Mouse (Mus musculus) frontal cortex, postnatal 14 days (tissue): ENCODE measurements at regions not wholly inside any gene's neighbourhood (a gene's known extent, or its start where the extent isn't known, plus 50 kb on each side); places are given as distances from the start of the nearest gene placed in this dataset.
"Not testable (repeated sequence)": the region's sequence is repeated elsewhere in the genome, so short reads cannot be mapped to it uniquely, and the experiment has no call there.

Source experiments
- DNase-seq, 2 experiments: peaks; one replicate each; pipeline ENCODE4 v3.0.0; 2022; ENCODE audit warnings: low spot score in 2 of 2

- DNase-seq = peak; percentile 76 to 83
Observed at GRCm38 (mm10) chr16:31508981-31509380, 86.9 kb downstream of the Bdh1 start.

GRCm38 (mm10) chr16:31510097-31510496 is 88.0 kb downstream of the Bdh1 start:
- no peak for DNase-seq

- DNase-seq = no peak
Observed at GRCm38 (mm10) chr16:31518816-31519215, 96.7 kb downstream of the Bdh1 start.

GRCm38 (mm10) chr16:31520081-31520480 is 98.0 kb downstream of the Bdh1 start:
- no peak for DNase-seq

- DNase-seq = no peak
Observed at GRCm38 (mm10) chr16:31521786-31522185, 99.7 kb downstream of the Bdh1 start.

- DNase-seq = no peak
Observed at GRCm38 (mm10) chr16:31526711-31527344, 104.7 kb downstream of the Bdh1 start.

GRCm38 (mm10) chr16:31528596-31529283 is 106.7 kb downstream of the Bdh1 start:
- no peak for DNase-seq

GRCm38 (mm10) chr16:31529284-31529958 is 107.3 kb downstream of the Bdh1 start:
- DNase-seq = no peak

GRCm38 (mm10) chr16:31530090-31530489 is 108.0 kb downstream of the Bdh1 start:
- no peak for DNase-seq

GRCm38 (mm10) chr16:31533196-31533777 is 111.2 kb downstream of the Bdh1 start:
- DNase-seq = no peak

GRCm38 (mm10) chr16:31534923-31535523 is 112.9 kb downstream of the Bdh1 start:
- no peak for DNase-seq

GRCm38 (mm10) chr16:31536328-31536727 is 114.2 kb downstream of the Bdh1 start:
- no peak for DNase-seq

- no peak for DNase-seq
Observed at GRCm38 (mm10) chr16:31538606-31539005, 116.5 kb downstream of the Bdh1 start.

GRCm38 (mm10) chr16:31543499-31544170 is 119.6 kb upstream of the Dlg1 start:
- no peak for DNase-seq

- no peak for DNase-seq
Observed at GRCm38 (mm10) chr16:31546062-31546827, 117.0 kb upstream of the Dlg1 start.

- no peak for DNase-seq
Observed at GRCm38 (mm10) chr16:31546828-31547224, 116.4 kb upstream of the Dlg1 start.

GRCm38 (mm10) chr16:31547391-31547790 is 115.9 kb upstream of the Dlg1 start:
- no peak for DNase-seq

GRCm38 (mm10) chr16:31549975-31550374 is 113.3 kb upstream of the Dlg1 start:
- no peak for DNase-seq

GRCm38 (mm10) chr16:31550539-31550938 is 112.7 kb upstream of the Dlg1 start:
- DNase-seq = not testable (repeated sequence)

GRCm38 (mm10) chr16:31551416-31552151 is 111.7 kb upstream of the Dlg1 start:
- DNase-seq = no peak
